8 mouse cellular contexts compared by ENCODE assay signal in the genomic region with DNA sequence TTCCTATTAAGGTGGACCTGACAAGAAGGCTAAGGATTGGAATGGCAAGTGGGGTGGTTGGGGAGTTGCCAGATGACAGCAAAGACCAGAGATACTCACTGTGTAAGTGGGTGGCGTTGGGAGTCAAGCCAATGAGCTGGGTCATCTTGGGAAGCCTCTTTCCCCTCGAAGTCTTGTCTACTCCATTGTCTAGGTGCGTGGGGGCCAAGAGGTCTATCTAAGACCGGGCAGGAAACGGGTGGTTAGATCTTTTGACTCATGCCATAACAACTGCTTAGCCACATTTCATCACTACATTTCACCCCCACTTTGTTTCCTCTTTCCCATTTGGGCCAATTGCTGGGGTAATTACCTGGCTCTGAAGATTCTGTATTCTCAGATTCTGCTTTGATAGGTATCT. TPM values are rescaled to one million over a fixed set of nuclear protein-coding genes. Genes with fewer than 3 reads are reported as not detected.
A peak's percentile ranks its signal among the peaks of the same experiment; 100 is the strongest.
DNase-seq lines count a peak whose midpoint lies in the region; ATAC-seq and TF ChIP-seq lines count a peak whose summit lies in the region.

No protein-coding gene starts in this region.

- no peak for TF ChIP-seq POLR2A in embryonic fibroblast, embryonic 13.5 days (IDR thresholded peaks at IDR 0.05; ENCODE audit: low read depth, low read length)

- 83% methylated on average over 5 of the region's 5 CpGs for WGBS in hindbrain, embryonic 15.5 days
- WGBS in liver, embryonic 15.5 days (ENCODE audit: insufficient replicate concordance) = 31% methylated on average over 5 of the region's 5 CpGs
- WGBS in neural tube, embryonic 13.5 days = 81% methylated on average over 5 of the region's 5 CpGs

- peak overlapping the region; percentile 99 for H3K4me2 ChIP-seq in hindbrain, embryonic 15.5 days
- peak overlapping the region; percentile 91 for H3K4me2 ChIP-seq in liver, embryonic 15.5 days
- H3K4me2 ChIP-seq in neural tube, embryonic 13.5 days = peak overlapping the region; percentile 86

- no peaks in the 10 kb centered on the region for H3K27me3 ChIP-seq in hindbrain, embryonic 15.5 days
- H3K27me3 ChIP-seq in liver, embryonic 15.5 days = peaks cover 12% of the 10 kb centered on the region
- H3K27me3 ChIP-seq in neural tube, embryonic 13.5 days = peaks cover 7% of the 10 kb centered on the region; the same call in 1 of the 2 replicates

- no peak for ATAC-seq in hindbrain, embryonic 15.5 days (ENCODE audit: low FRiP score, low read depth)
- ATAC-seq in liver, embryonic 15.5 days (ENCODE audit: insufficient read depth) = no peak
- no peak for ATAC-seq in neural tube, embryonic 13.5 days (ENCODE audit: low read depth)

- H3K36me3 ChIP-seq in hindbrain, embryonic 15.5 days = no peaks in the 10 kb centered on the region
- peaks cover 21% of the 10 kb centered on the region for H3K36me3 ChIP-seq in liver, embryonic 15.5 days (replicated peaks)
- peaks cover 3% of the 10 kb centered on the region for H3K36me3 ChIP-seq in neural tube, embryonic 13.5 days

- peaks cover 43% of the 10 kb centered on the region for H3K4me1 ChIP-seq in embryonic fibroblast, embryonic 13.5 days (ENCODE audit: control insufficient read depth, insufficient read depth, low read length)
- peaks cover 25% of the 10 kb centered on the region for H3K4me1 ChIP-seq in hindbrain, embryonic 15.5 days (replicated peaks)
- H3K4me1 ChIP-seq in liver, embryonic 15.5 days (replicated peaks) = peaks cover 52% of the 10 kb centered on the region
- peaks cover 34% of the 10 kb centered on the region for H3K4me1 ChIP-seq in neural tube, embryonic 13.5 days (replicated peaks)

- H3K9ac ChIP-seq in hindbrain, embryonic 15.5 days = no peak overlapping the region
- peak overlapping the region; percentile 58 for H3K9ac ChIP-seq in liver, embryonic 15.5 days
- no peak overlapping the region for H3K9ac ChIP-seq in neural tube, embryonic 13.5 days

- peak; percentile 51 for DNase-seq in ovary, postnatal 36 days (ENCODE audit: low spot score)
- no peak for DNase-seq in ovary, postnatal 14 days (ENCODE audit: low spot score)
- DNase-seq in right cerebral cortex, postnatal 14 days = no peak
- DNase-seq in retina, embryonic 14.5 days (ENCODE audit: low spot score) = no peak

- TF ChIP-seq CTCF in embryonic fibroblast, embryonic 13.5 days (IDR thresholded peaks at IDR 0.05; ENCODE audit: borderline replicate concordance, insufficient read depth, low read length) = no peak

- H3K9me3 ChIP-seq in hindbrain, embryonic 15.5 days = no peaks in the 10 kb centered on the region
- no peaks in the 10 kb centered on the region for H3K9me3 ChIP-seq in liver, embryonic 15.5 days (replicated peaks)
- no peaks in the 10 kb centered on the region for H3K9me3 ChIP-seq in neural tube, embryonic 13.5 days

- peak overlapping the region; percentile 62 for H3K27ac ChIP-seq in embryonic fibroblast, embryonic 13.5 days (ENCODE audit: insufficient read depth, low read length)
- H3K27ac ChIP-seq in hindbrain, embryonic 15.5 days (replicated peaks) = peak overlapping the region; percentile 74
- peak overlapping the region; percentile 77 for H3K27ac ChIP-seq in liver, embryonic 15.5 days (replicated peaks)
- peak overlapping the region; percentile 79 for H3K27ac ChIP-seq in neural tube, embryonic 13.5 days (replicated peaks)

- peak overlapping the region; percentile 17; the same call in 1 of the 2 replicates for H3K4me3 ChIP-seq in embryonic fibroblast, embryonic 13.5 days (ENCODE audit: insufficient read depth, low read length)
- H3K4me3 ChIP-seq in hindbrain, embryonic 15.5 days = peak overlapping the region; percentile 55; the same call in 1 of the 2 replicates
- H3K4me3 ChIP-seq in liver, embryonic 15.5 days (replicated peaks) = peak overlapping the region; percentile 63
- H3K4me3 ChIP-seq in neural tube, embryonic 13.5 days = peak overlapping the region; percentile 48

RNA-seq across cellular contexts. Expression of a gene that starts 1.2 kb away (rescaled TPM):
- polyA plus RNA-seq in embryonic fibroblast, embryonic 13.5 days (2011; ENCODE audit: insufficient read length, low read depth, missing spikeins) = 9.1 and 11.7 TPM in 2 replicates
- polyA plus RNA-seq in hindbrain, embryonic 15.5 days (2015; fragmentation: Nextera tagmentation; extraction: Ambion mirVana) = 23.2 and 23.9 TPM in 2 replicates
- 23.0 and 27.6 TPM in 2 replicates for polyA plus RNA-seq in liver, embryonic 15.5 days (2015; fragmentation: Nextera tagmentation; extraction: Ambion mirVana)
- 22.8 and 24.5 TPM in 2 replicates for polyA plus RNA-seq in neural tube, embryonic 13.5 days (2015; fragmentation: Nextera tagmentation; extraction: Ambion mirVana)

RNA-seq across cellular contexts. Expression of a gene that starts 20.1 kb away (rescaled TPM):
- 78.2 and 87.3 TPM in 2 replicates for polyA plus RNA-seq in embryonic fibroblast, embryonic 13.5 days (2011; ENCODE audit: insufficient read length, low read depth, missing spikeins)
- 590 and 595 TPM in 2 replicates for polyA plus RNA-seq in hindbrain, embryonic 15.5 days (2015; fragmentation: Nextera tagmentation; extraction: Ambion mirVana)
- polyA plus RNA-seq in liver, embryonic 15.5 days (2015; fragmentation: Nextera tagmentation; extraction: Ambion mirVana) = 111 and 116 TPM in 2 replicates
- 455 and 504 TPM in 2 replicates for polyA plus RNA-seq in neural tube, embryonic 13.5 days (2015; fragmentation: Nextera tagmentation; extraction: Ambion mirVana)

RNA-seq across cellular contexts. Expression of a gene that starts 29.9 kb away (rescaled TPM):
- polyA plus RNA-seq in embryonic fibroblast, embryonic 13.5 days (2011; ENCODE audit: insufficient read length, low read depth, missing spikeins) = 5.6 and 6.1 TPM in 2 replicates
- polyA plus RNA-seq in hindbrain, embryonic 15.5 days (2015; fragmentation: Nextera tagmentation; extraction: Ambion mirVana) = 50.4 and 57.1 TPM in 2 replicates
- 10.4 and 12.8 TPM in 2 replicates for polyA plus RNA-seq in liver, embryonic 15.5 days (2015; fragmentation: Nextera tagmentation; extraction: Ambion mirVana)
- polyA plus RNA-seq in neural tube, embryonic 13.5 days (2015; fragmentation: Nextera tagmentation; extraction: Ambion mirVana) = 36.2 and 40.3 TPM in 2 replicates

RNA-seq across cellular contexts. Expression of a gene that starts 43.9 kb away (rescaled TPM):
- 2,068 and 2,223 TPM in 2 replicates for polyA plus RNA-seq in embryonic fibroblast, embryonic 13.5 days (2011; ENCODE audit: insufficient read length, low read depth, missing spikeins)
- 474 and 594 TPM in 2 replicates for polyA plus RNA-seq in hindbrain, embryonic 15.5 days (2015; fragmentation: Nextera tagmentation; extraction: Ambion mirVana)
- polyA plus RNA-seq in liver, embryonic 15.5 days (2015; fragmentation: Nextera tagmentation; extraction: Ambion mirVana) = 356 and 444 TPM in 2 replicates
- 530 and 625 TPM in 2 replicates for polyA plus RNA-seq in neural tube, embryonic 13.5 days (2015; fragmentation: Nextera tagmentation; extraction: Ambion mirVana)

RNA-seq across cellular contexts. Expression of a gene that starts 43.9 kb away (rescaled TPM):
- polyA plus RNA-seq in embryonic fibroblast, embryonic 13.5 days (2011; ENCODE audit: insufficient read length, low read depth, missing spikeins) = 212 and 232 TPM in 2 replicates
- 496 and 540 TPM in 2 replicates for polyA plus RNA-seq in hindbrain, embryonic 15.5 days (2015; fragmentation: Nextera tagmentation; extraction: Ambion mirVana)
- 240 and 251 TPM in 2 replicates for polyA plus RNA-seq in liver, embryonic 15.5 days (2015; fragmentation: Nextera tagmentation; extraction: Ambion mirVana)
- polyA plus RNA-seq in neural tube, embryonic 13.5 days (2015; fragmentation: Nextera tagmentation; extraction: Ambion mirVana) = 558 and 559 TPM in 2 replicates
